Mouse (Mus musculus): ENCODE measurements around the gene Cpxm2.

DNA sequence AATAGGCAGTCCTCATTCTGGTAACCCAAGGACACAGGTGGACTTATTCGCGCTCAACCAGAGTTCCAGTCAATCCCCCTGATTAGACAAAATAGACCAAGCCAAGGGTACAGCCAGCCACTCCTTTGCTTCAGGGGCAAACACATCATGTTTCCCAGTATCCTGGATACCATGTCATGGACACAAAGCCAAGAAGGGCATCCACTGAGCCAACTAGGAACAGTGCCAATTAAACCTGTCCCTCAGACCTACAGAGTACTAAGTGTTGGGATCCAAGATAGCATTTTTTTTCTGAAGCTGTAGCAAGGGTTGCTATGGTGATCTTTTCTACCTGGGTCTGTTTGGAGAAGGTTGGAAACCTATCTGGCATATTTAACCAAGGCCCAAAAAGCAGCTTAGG lies 39.1 kb upstream of the Cpxm2 start:
- TF ChIP-seq TAL1 (conservative IDR thresholded peaks at IDR 0.05; ENCODE audit: low read depth, low read length) (no peak), CTCF (IDR thresholded peaks at IDR 0.05; ENCODE audit: low read depth, low read length) (no peak)

Data from G1E (cell line).